Mouse (Mus musculus) layer of hippocampus, adult 9-10 months (tissue): ENCODE measurements around the gene Foxg1.

ENCODE experiments used
- DNase-seq: peaks from one replicate; pipeline ENCODE4 v3.0.0; 2022; ENCODE audit warnings: low spot score

Gene Foxg1

DNA sequence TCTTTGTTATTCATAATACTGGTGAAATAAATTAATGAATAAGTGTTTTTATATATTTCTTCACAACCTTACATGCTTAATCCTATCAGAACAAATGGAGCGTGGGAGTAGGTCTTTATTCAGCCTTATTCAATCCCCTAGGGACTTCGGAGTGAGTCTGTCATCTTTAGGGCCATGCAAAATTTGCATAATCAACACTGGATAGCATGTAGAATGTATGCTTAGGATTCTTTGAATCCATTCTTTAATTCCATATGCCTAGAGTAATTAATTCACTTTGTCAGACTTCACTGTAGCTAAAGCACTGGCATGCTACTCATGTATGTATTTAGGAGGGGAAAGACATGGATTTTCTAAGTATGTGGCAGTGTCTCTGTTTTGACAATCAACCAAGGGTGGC lies 27.4 kb downstream of the Foxg1 start:
- no peak for DNase-seq

GRCm38 (mm10) chr12:49417963-49418362 lies 35.5 kb downstream of the Foxg1 start:
- DNase-seq = no peak
